Mouse (Mus musculus) liver, embryonic 15.5 days (tissue): ENCODE data around the gene Cuta. TPM values are rescaled to one million over a fixed set of nuclear protein-coding genes. Genes with fewer than 3 reads are reported as not detected.

Experiments
- ATAC-seq: fragments of 200-750 bp; cut with Nextera tagmentation; 2 replicates; pipeline ENCODE4 v1.8.0; 2017; ENCODE audit warnings: moderate number of reproducible peaks, mild to moderate bottlenecking, moderate library complexity; ENCODE audit not compliant: insufficient read depth
- H3K27ac ChIP-seq: fragments of 300-500 bp; sonication (generic); replicated peaks from 2 replicates; pipeline ENCODE4 v1.5.1; 2015; ENCODE audit warnings: mild to moderate bottlenecking, inconsistent platforms
- H3K27me3 ChIP-seq: fragments of 300-500 bp; sonication (generic); 2 replicates; pipeline ENCODE4 v1.6.1; 2015; ENCODE audit warnings: mild to moderate bottlenecking, inconsistent platforms
- H3K36me3 ChIP-seq: fragments of 300-500 bp; sonication (generic); replicated peaks from 2 replicates; pipeline ENCODE4 v1.6.1; 2015; ENCODE audit warnings: moderate library complexity, mild to moderate bottlenecking, inconsistent platforms
- H3K4me1 ChIP-seq: fragments of 300-500 bp; sonication (generic); replicated peaks from 2 replicates; pipeline ENCODE4 v1.6.1; 2015; ENCODE audit warnings: inconsistent platforms
- H3K4me2 ChIP-seq: fragments of 300-500 bp; sonication (generic); 2 replicates; pipeline ENCODE4 v1.6.1; 2015; ENCODE audit warnings: moderate library complexity, mild to moderate bottlenecking, inconsistent platforms
- H3K4me3 ChIP-seq: fragments of 300-500 bp; sonication (generic); replicated peaks from 2 replicates; pipeline ENCODE4 v1.5.1; 2015; ENCODE audit warnings: mild to moderate bottlenecking, inconsistent platforms
- H3K9ac ChIP-seq: fragments of 300-500 bp; sonication (generic); 2 replicates; pipeline ENCODE4 v1.6.1; 2015; ENCODE audit warnings: moderate library complexity, mild to moderate bottlenecking, inconsistent platforms
- H3K9me3 ChIP-seq: fragments of 300-500 bp; sonication (generic); replicated peaks from 2 replicates; pipeline ENCODE4 v1.6.1; 2016; ENCODE audit warnings: inconsistent platforms
- WGBS: fragments of 180-500 bp; shearing (Covaris S2); methylation state at CpG from one replicate; pipeline ENCODE4 v1.1.7; 2015; ENCODE audit warnings: mixed read lengths; ENCODE audit not compliant: insufficient replicate concordance; 5-methylcytosine and 5-hydroxymethylcytosine counted together
- microRNA-seq: library from miRNA; unstranded; fragments of <30 nt; microRNA quantifications from one replicate; pipeline ENCODE4, GENCODE M21; 2016
- polyA plus RNA-seq: library from polyadenylated mRNA; unstranded; fragments of >200 nt; fragmentation: Nextera tagmentation; extraction: Ambion mirVana; gene quantifications from 2 replicates; pipeline ENCODE4 v1.2.1, GENCODE M21; 2015

Gene Cuta
- polyA plus RNA-seq, 1 experiment from 2014 or later, result 85.9 TPM

DNA sequence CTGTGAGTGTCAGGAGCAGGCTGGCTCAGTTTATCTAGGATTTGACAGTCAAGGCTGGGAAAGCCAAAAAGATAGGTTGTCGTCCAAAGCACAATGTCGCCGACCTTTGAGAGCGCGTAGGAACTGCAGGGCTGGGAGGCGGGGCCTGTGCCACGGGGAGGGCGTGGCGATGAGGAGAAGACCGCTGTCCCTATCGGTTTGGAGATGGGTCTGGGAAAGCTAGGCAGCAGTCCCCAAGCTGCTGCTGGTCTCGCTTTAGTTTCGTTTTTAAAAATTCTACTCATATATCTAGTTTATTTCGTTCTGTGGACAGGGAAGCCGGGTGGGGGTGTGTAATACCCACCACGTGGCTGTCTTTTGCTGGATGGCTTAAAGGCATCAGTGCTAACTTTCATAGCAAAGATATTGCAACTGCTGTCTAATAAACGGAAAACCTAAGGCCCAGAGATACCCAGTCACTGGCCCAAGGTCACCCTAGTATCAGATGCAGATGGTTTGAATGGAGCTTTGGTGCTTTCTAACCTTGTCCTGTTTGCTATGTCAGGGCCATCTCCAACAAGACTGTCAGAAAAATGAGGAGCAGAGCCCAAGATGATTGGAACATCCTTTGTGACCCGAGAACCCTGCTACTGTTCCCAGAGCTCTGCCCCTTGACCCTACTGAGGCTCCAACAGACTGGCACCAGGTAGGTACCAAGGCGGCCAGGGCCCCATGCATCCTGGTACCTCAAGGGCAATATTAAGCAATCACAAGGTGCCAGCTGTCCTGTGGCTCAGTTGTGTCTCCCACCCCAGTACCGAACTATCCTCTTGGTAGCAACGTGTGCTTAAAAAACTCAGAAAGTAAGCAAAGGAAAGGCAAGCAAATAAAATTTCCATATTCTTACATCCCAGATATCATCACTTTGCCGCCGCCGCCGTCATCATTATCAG lies 54.1 kb downstream of the Cuta start:
- H3K36me3 ChIP-seq, result no peaks in the 10 kb centered on the region
- H3K4me1 ChIP-seq, result peaks cover 30% of the 10 kb centered on the region
- WGBS, result 8% methylated on average over 25 of the region's 25 CpGs
- H3K9ac ChIP-seq, result peak overlapping the region; percentile 53
- peaks cover 5% of the 10 kb centered on the region for H3K27me3 ChIP-seq
- peak; percentile 80 for ATAC-seq
- H3K4me2 ChIP-seq, result peak overlapping the region; percentile 91
- H3K4me3 ChIP-seq, result peak overlapping the region; percentile 59
- H3K9me3 ChIP-seq, result no peaks in the 10 kb centered on the region
- peak overlapping the region; percentile 66 for H3K27ac ChIP-seq

Small RNA genes lying within 50 kb of the gene (microRNA-seq; reads per million reads assigned to microRNA genes)
- gene Gm27775, result not detected
- gene Mir3083, result not detected
- not detected for gene Mir6968

Other genes with a start within 250 kb of the Cuta start
- 4.2 and 4.7 TPM in 2 replicates for gene Crebrf, start 223.9 kb downstream of the Cuta start, polyA plus RNA-seq
- gene Bnip1, start 158.5 kb downstream of the Cuta start, polyA plus RNA-seq, result 21.0 and 22.8 TPM in 2 replicates
- 0.29 TPM in 2 replicates for gene Nkx2-5, start 94.6 kb downstream of the Cuta start, polyA plus RNA-seq
- 5.2 and 5.9 TPM in 2 replicates for gene Kifc5b, start 22.5 kb downstream of the Cuta start, polyA plus RNA-seq
- gene Phf1, start 6.5 kb downstream of the Cuta start, polyA plus RNA-seq, result 1.8 and 2.6 TPM in 2 replicates
- 0.21 and 0.28 TPM in 2 replicates for gene Syngap1, start 1.7 kb upstream of the Cuta start, polyA plus RNA-seq
- 5.0 and 5.8 TPM in 2 replicates for gene Zbtb9, start 33.6 kb upstream of the Cuta start, polyA plus RNA-seq
- 2.0 and 2.1 TPM in 2 replicates for gene Bak1, start 89.4 kb upstream of the Cuta start, polyA plus RNA-seq
- gene Itpr3, start 117.7 kb upstream of the Cuta start, polyA plus RNA-seq, result 0.67 and 0.89 TPM in 2 replicates
- 135 and 146 TPM in 2 replicates for gene Uqcc2, start 194.3 kb upstream of the Cuta start, polyA plus RNA-seq
- 0.18 and 0.22 TPM in 2 replicates for gene Ip6k3, start 228.2 kb upstream of the Cuta start, polyA plus RNA-seq